Mouse (Mus musculus) heart, postnatal 25 days (tissue): ENCODE measurements around the gene Sox5. TPM values are rescaled to one million over a fixed set of nuclear protein-coding genes. Genes with fewer than 3 reads are reported as not detected.

ENCODE experiments used
- DNase-seq: peaks from one replicate; pipeline ENCODE4 v3.0.0; 2022; ENCODE audit warnings: low spot score
- intact Hi-C: fragments of 180-260 bp; cut with DNase I; formaldehyde crosslinking; loops from one replicate; pipeline ENCODE4 v1.15.1; 2025
- total RNA-seq, 2 experiments: library from RNA; stranded (reverse); gene quantifications; 2 replicates each; pipeline ENCODE4 v1.2.3; 2021

The Sox5 gene
- total RNA-seq, 2 experiments from 2014 or later, result 2.8 to 2.9 TPM

DNA sequence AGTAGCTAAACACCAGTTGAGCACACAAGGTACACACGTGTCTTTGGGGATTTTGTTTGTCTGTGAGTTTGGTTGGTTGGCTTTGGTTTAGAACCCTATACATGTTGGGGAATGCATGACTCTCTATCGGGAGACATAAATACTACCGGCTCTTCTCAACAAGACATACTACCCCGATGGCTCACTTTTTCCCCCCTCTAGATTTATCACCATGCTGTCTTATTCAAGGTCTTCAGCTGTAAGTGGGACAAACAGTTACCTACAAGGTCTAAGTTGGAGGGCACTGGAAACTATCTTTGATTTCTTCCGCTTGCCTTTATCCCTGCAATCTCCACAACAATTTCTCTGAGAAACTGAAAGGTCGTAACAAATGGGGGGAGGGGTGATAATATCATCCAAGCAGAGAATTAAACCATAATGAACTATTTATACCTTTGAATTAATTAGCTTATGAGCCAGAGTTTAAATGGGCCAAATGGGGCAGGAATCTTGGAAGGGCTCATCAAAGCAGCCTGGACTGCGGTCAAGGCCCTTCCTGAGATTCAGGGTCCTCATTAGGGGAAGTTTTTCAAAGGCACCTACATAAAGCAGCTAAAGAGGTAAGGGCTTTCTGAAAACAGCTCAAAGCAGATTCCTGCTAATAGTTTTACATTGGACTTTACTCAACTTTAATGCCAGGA lies 4.3 kb downstream of the Sox5 start:
- DNase-seq, result no peak
- intact Hi-C loops, result no loop called here

DNA sequence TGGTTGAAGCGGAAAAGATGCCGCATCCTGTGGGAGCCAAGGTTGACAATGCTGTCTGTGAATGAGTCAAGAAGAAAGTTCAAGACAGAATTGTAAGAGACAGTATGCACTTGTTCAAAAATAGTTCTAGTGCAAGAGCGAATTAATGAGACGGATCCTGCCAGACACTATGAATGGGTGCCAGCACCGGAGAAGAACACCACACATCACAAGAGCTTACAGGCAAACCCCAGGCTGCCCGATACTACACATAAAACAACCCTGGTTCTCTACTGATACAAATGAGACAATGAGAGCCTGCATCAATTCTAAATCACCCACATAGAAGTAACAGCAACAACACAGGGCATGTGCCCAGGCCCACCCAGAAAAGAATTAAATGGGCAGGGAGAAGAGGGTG lies 8.0 kb downstream of the Sox5 start:
- intact Hi-C loops, result no loop called here
- DNase-seq, result no peak

DNA sequence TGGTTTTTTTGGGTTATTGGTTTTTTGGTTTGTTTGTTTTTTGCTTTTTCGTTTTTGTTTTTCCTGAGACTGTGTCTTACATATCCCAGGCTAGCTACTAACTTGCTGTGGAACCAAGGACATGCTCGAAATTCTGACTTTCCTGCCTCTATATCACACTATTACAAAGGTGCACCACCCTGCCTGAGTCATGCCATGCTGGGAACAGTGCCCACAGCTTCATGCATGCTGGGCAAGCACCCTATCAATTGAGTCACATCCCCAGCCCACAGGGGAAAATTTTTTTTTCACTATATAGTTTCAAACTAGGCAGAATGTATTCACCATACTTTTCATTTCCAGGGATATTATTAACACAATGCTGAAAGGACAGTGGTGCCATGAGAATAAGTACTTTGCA lies 8.8 kb downstream of the Sox5 start:
- no peak for DNase-seq
- intact Hi-C loops, result no loop called here

DNA sequence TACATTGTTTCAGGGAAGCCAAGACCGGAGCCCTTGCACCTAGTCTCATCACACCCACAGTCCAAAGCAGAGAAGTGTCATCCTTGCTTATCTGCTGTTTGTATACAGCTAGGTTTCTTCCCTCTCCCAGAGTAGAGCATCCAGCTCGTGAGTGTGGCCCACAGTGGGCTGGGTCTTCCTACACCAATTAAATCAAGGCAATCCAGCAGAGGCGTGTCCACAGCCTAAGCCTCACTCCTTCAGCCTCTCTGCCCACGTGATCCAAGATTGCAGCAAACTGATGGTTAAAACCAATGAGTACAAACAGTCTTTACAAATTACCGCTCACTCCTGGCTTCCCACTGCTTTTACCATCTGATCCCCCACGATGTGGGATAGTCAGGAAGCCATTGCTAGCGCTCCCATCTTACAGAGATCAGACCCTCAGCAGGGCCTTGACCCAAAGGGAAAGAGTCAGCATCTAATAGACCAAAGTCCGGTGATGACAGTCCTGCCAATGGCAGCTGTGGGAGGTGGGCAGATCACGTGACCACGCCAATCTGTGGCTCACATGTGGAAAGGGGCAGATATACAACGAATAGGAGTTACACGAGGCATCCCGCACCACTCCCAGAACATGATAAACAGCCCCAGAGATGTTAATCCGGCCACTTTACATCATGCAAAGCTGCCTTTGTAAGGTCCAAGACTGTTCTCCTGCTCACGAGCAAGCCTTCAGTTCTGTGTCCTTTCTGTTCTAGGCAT lies 9.4 kb downstream of the Sox5 start:
- intact Hi-C loops, result no loop called here
- DNase-seq, result no peak

DNA sequence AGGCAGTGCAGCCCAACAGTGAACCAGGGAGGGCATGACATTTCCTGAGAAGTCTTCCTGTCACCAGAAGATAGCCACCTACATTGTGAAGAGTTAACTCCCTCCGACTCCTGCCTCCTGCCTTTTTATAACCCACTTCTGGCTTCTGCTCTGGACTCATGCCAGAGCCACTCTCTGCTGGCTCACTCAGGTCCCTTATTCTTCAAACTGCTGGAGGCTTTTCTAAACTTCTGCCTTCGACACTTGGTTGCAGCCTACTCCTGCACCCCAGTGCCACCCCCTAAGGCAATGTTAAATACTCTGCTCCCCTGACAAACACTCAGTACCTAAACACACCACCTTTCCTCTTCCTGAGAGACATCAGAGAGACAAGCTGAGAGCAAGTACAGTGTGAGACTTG lies 12.7 kb downstream of the Sox5 start:
- no peak for DNase-seq
- intact Hi-C loops, result no loop called here

DNA sequence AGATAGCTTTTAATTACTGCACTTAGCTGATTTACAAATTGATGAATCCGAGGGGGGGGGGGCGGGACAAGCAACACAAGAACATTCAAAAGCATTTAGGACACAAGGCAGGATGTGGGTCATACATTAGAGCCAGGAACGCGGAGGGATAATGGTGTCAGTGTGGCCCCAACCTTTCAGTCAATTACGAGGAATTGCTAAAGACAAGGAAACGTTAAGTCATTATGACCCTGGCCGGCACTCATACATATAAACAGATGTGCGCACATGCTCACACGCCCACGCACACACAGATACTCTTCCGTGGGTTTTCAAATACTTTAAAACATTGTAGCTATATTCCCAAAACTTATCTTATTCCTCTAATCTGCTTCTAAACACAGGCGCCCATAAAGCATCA lies 19.9 kb downstream of the Sox5 start:
- intact Hi-C loops, result no loop called here
- no peak for DNase-seq

DNA sequence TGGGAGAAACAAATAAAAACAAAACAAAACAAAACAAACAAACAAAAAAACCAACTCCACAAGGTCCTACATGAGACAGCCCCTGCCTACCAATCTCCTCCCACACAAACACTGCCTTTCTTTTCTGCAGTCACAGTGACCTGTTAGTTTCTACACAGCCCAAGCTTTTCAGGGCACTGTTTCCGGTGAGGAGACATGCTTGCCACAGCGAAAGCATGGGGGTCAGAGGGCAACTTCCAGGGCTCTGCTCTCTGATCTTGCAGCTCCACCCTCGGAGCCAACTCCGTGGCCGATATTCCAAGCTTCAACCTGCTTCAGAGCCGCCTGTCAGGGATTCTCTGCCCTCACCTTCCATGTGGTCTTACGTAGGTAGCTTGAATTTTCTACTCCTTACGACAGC lies 22.6 kb downstream of the Sox5 start:
- no peak for DNase-seq
- intact Hi-C loops, result no loop called here

DNA sequence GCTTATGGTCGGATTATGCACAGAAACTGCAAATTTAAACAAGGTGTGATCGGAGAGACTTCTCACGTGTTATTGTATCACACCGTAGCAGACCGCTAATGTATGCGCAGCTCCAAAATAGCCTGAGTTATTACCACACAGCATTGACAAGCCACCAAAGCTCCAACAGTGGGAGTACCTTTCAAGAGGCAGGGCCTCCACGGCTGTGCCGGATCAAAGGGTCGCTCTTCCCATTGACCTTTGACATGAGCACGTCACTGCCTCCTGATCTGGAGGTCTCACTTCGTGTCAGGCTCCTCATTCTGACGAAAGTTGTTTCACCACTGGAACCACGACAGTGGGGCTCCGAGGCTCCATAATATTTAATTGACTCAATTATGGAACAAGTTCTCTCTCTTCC lies 24.4 kb downstream of the Sox5 start:
- no peak for DNase-seq
- intact Hi-C loops, result no loop called here

DNA sequence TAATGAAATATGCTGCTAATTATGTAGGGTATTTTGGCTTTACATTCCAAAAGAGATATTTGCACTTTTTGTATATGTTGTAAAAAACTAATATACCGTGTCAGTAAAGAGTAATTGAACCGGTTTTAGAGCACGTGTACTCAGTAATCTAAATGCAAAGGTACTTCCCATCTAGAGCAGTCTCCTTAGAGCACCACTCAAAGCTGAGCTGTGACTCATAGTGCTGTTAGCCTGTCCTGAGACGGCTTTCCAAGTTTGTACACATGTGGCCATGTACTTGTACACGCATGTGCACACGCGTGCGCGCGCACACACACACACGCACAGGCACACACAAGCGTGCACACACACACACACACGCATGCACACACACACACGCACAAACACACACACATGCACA lies 25.3 kb downstream of the Sox5 start:
- intact Hi-C loops, result no loop called here
- DNase-seq, result no peak

DNA sequence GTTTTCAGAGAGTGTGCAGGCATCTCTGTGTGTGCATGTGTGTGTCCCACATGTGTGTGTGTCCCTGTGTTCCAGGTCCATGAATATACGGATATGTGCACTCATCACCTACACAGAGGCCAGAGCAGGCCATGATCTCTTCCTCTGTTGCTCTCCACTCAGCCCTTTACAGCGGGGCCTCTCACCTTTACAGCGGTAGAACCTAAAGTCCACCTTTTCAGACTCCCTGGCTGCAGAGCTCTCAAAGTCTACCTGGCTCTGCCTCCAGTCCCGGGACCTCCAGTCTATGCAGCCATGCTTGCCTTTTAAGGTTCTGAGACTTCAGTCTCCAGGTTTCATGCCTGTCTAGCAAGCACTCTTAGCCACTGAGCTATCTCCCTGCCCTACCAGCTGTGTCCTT lies 26.5 kb downstream of the Sox5 start:
- intact Hi-C loops, result no loop called here
- DNase-seq, result no peak

DNA sequence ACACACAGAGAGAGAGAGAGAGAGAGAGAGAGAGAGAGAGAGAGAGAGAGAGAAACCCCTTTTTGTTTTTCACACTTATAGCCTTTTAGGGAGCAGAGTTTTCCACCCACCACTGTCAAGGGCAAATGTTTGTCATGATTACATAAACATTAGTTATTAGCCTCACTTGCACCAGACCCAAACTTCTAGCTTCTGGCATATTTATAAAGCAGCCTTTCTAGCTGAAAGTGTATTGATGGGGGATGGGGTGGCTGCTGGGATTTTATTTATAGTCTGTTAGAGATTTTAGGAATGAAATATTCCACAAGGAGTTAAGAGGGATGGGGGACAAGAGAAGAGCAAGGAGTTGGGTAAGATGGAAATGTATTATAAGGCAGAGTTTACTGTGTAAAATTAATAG lies 27.4 kb downstream of the Sox5 start:
- no peak for DNase-seq
- intact Hi-C loops, result no loop called here

DNA sequence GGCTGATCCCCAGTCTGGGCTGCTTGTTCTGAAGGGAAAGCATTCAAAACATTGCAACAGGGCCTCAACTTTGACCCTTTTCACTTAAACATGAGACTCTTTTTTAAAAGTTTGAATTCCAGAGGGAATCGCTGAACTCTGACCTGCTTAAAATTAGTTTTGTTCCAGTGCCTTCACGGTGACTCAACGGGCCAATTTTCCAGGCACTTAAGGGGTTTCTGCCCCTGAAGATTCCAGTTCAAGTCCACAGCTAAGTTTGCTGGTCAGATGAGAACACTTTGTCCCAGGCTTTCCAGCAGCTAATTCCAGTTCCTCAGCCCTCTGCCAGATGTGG lies 27.8 kb downstream of the Sox5 start:
- intact Hi-C loops, result no loop called here
- no peak for DNase-seq

DNA sequence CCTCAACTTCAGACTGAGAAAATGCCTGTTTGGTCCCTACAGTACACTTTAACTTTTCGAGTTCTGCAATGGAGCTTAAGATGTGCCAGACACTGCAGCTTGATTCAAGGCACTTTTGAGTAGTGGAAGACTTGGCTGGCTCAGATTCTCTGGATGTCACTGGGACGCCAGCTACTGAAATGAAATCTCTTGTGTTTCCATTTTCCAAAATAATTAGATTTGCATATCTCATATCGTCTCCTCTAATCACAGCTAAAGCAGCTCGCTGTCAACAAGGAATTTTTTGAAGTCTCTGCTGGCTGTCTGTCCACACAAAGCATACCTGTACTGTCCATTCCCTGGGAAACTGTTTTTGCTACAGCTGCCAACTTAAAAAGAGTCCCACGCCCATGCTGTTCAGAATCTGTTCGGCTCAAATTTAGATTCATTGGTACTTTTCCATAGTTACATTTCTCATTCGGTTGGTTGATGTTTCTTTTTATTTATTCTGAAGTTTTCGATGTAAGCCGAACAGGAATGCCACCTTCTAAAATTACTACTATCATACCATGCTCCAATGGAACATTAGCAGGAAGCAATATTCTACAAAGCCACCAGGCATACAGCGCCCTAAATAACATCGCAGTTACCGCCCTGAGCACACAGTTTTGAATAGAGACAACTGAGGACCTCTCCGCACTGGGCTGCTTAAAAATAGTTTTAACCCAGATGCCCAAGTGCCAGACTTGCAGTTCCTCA lies 28.4 kb downstream of the Sox5 start:
- intact Hi-C loops, result no loop called here
- no peak for DNase-seq

DNA sequence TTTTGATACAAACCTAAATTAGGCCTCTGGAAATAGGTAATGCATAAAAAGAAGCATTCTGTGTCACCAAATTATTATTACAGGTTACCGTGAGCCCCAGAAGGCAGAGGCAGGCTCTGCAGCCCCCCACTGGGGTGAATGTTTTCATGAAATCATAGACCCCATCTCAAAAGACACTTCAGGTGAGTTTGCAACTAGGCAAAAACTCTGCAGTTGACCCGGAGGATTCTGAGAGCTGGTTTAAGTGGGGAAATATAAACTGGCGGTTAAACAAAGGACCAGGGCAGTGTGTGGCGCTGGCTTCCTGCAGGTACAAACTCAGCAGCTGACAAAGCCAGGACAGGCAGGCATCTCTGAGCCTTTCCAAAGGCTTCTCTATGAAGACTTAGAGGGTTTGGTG lies 30.2 kb downstream of the Sox5 start:
- no peak for DNase-seq
- intact Hi-C loops, result no loop called here

DNA sequence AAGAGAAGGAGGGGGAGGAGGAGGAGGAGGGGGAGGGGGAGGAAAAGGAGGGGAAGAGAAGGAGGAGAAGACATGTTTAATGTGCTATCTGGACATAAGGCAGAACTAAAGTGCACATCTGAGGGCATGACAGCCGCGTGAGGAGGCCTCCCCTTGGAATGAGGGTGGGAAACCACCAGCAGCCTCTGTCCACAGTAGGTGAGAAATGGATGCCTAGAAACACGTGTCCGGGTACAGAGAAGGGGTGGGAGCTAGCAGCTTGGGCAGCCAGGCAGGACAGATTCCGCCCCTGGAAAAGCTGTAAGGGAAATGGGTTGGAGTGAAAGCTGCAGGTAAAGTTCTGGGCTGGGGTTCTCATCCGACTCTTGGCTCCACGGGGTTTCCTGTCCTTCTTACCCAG lies 31.6 kb downstream of the Sox5 start:
- DNase-seq, result no peak
- intact Hi-C loops, result no loop called here

DNA sequence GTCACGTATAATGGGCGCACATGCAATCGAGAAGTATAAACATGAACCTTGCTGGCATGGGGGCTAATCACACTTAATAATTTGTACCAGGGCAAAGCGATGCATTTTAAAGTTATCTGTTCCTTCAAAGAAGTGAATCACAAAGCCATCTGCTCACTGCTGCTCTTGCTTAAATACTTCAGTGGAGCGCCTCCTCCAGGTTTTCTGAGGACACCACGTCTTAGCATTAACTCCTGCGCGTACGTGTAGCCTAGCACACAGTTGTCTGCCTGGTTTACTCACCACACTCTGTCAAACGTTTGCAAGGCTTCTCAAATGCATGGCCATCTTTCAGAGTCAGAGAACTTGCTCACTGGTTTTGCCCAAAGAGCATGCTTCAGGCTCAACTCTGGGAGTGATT lies 35.3 kb downstream of the Sox5 start:
- no peak for DNase-seq
- intact Hi-C loops, result no loop called here

DNA sequence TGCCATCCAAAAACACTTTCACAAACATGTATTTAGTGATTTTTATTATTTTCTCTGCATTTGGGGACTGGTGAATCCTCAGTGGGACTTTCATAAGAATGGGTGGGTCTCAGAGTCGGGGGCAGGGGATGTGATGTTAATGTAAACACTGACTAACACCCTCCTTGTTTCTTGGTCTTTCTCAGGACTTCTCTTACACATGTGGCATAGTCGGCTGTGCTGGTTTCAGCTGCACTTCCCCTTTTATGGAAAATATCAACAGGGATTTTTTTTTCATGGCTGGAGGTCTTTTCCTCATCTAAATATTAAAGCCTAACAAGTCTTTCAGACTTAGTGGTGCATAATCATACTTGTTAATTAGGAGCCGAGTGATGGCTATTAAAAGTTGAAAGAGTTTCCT lies 39.2 kb downstream of the Sox5 start:
- intact Hi-C loops, result no loop called here
- no peak for DNase-seq

DNA sequence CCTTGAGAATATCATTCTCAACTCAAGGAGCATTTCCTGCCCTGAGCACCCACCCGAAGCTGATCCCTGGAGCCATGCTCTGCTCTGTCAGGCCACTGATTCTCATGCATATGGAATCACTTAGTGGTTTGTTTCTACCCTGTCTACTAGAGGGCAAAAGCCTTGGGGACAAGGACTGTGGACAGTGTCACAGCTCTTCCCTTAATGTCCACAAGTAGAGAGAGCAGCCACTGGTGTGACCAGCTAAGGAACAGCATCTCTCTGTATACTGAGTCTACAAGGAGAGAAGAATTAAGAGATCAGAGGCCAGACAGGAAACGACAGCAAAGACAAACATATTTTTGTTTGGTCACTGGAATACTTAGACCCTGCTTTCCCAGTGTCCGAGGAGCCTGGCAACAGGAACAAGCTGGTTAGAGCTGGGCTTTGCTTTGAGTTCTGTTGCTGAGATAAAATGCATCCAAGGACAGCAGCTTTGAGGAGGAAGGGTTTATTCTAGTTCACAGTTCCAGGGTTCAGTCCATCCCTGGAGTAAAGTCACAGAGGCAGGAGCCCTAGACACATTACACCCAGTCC lies 40.6 kb downstream of the Sox5 start:
- intact Hi-C loops, result no loop called here
- DNase-seq, result no peak

DNA sequence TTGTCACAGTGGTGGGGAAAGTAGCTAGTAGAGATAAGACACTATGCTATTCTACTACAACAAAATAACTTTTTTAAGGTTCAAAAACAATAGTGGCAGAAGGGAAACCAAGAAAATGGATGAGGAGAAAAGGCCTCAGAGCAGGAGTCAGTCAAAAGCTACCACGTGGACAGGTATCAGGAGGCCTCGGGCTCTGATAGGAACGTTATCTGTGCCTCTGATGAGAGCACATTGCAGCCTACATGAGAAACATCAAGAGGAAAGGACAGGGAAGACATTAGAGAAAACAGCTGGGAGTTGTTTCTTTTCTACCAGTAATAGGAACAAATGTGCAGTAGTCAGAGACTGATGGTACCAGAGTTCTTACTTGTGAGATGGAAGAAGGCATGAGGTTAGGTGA lies 41.4 kb downstream of the Sox5 start:
- no peak for DNase-seq
- intact Hi-C loops, result no loop called here

DNA sequence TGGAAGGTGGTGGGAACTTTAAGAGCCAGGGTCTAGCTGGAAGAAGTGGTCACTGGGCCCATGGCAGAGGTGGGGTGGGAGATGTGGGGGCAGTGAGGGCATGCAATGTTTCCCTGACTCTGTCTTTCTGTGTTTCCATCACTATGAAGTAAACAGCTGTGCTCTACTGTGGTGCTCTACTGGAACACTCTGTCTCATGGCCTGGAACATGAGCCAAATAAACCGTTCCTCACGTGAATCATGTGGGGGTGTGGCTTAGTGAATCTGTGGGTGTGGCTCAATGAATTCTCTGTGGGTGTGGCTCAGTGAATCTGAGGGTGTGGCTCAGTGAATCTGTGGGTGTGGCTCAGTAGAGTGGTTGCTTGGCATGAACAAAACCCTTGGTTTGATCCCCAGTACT lies 42.0 kb downstream of the Sox5 start:
- intact Hi-C loops, result no loop called here
- no peak for DNase-seq

DNA sequence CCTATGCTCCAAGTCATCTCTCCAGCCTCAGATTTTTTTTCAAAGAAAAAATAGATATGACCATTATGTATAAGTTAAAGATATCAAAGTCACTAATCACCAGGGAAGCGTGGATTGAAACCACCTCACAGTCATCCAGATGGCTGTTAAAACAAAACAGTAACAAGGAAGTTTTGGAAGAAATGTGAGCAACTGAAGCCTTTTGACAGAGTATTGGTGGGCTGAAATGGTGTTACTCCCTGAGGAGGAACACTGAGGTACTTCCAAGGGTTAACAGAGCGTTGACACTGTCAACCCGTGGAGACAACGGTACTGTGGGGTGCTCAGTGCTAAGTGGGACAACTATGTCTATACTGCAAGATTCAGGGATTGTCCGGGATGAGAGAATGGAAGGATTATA lies 44.0 kb downstream of the Sox5 start:
- intact Hi-C loops, result no loop called here
- DNase-seq, result no peak
